Mouse (Mus musculus) lung, postnatal 0 days (tissue): ENCODE data around the gene Stac. TPM values are rescaled to one million over a fixed set of nuclear protein-coding genes. Genes with fewer than 3 reads are reported as not detected.

Source experiments
- ATAC-seq: fragments of 200-750 bp; cut with Nextera tagmentation; 2 replicates; pipeline ENCODE4 v1.8.0; 2017; ENCODE audit warnings: moderate library complexity
- DNase-seq: peaks from one replicate; pipeline ENCODE4 v3.0.0-alpha.2; 2016; ENCODE audit warnings: low spot score
- H3K27ac ChIP-seq: fragments of 300-500 bp; sonication (generic); 2 replicates; pipeline ENCODE4 v1.5.1; 2014; ENCODE audit warnings: antibody characterized with exemption, mild to moderate bottlenecking, low read length, mixed read lengths
- H3K27me3 ChIP-seq: fragments of 300-500 bp; sonication (generic); replicated peaks from 2 replicates; pipeline ENCODE4 v1.6.1; 2014; ENCODE audit warnings: low read length, mixed read lengths; ENCODE audit not compliant: insufficient read depth
- H3K36me3 ChIP-seq: fragments of 300-500 bp; sonication (generic); 2 replicates; pipeline ENCODE4 v1.6.1; 2014; ENCODE audit warnings: low read length, mixed read lengths; ENCODE audit not compliant: insufficient read depth
- H3K4me1 ChIP-seq: fragments of 300-500 bp; sonication (generic); 2 replicates; pipeline ENCODE4 v1.6.1; 2014; ENCODE audit warnings: antibody characterized with exemption, low read depth, low read length, mixed read lengths; ENCODE audit not compliant: insufficient read depth
- H3K4me2 ChIP-seq: fragments of 300-500 bp; sonication (generic); replicated peaks from 2 replicates; pipeline ENCODE4 v1.6.1; 2014; ENCODE audit warnings: low read depth, mild to moderate bottlenecking, low read length, moderate library complexity, mixed read lengths
- H3K4me3 ChIP-seq: fragments of 300-500 bp; sonication (generic); 2 replicates; pipeline ENCODE4 v1.5.1; 2014; ENCODE audit warnings: low read depth, low read length
- H3K9ac ChIP-seq: fragments of 300-500 bp; sonication (generic); replicated peaks from 2 replicates; pipeline ENCODE4 v1.6.1; 2014; ENCODE audit warnings: low read depth, mild to moderate bottlenecking
- H3K9me3 ChIP-seq: fragments of 300-500 bp; sonication (generic); 2 replicates; pipeline ENCODE4 v1.6.1; 2016; ENCODE audit warnings: low read length, mixed read lengths
- CTCF ChIP-seq: IDR thresholded peaks from 2 replicates; pipeline ENCODE4 v1.5.1; 2016; ENCODE audit warnings: antibody characterized with exemption, mild to moderate bottlenecking
- EP300 ChIP-seq: IDR thresholded peaks from 2 replicates; pipeline ENCODE4 v1.6.1; 2016; ENCODE audit warnings: antibody characterized with exemption, mild to moderate bottlenecking, control low read depth
- WGBS: fragments of 180-500 bp; shearing (Covaris S2); extraction: QIAGEN DNeasy Blood & Tissue Kit; methylation state at CpG from one replicate; pipeline ENCODE4 v1.1.7; 2014; 5-methylcytosine and 5-hydroxymethylcytosine counted together
- polyA plus RNA-seq: library from polyadenylated mRNA; unstranded; fragments of >200 nt; fragmentation: Nextera tagmentation; extraction: Ambion mirVana; gene quantifications from 2 replicates; pipeline ENCODE4 v1.2.1, GENCODE M21; 2015

The Stac gene
- polyA plus RNA-seq, 1 experiment from 2014 or later: 0.36 TPM

DNA sequence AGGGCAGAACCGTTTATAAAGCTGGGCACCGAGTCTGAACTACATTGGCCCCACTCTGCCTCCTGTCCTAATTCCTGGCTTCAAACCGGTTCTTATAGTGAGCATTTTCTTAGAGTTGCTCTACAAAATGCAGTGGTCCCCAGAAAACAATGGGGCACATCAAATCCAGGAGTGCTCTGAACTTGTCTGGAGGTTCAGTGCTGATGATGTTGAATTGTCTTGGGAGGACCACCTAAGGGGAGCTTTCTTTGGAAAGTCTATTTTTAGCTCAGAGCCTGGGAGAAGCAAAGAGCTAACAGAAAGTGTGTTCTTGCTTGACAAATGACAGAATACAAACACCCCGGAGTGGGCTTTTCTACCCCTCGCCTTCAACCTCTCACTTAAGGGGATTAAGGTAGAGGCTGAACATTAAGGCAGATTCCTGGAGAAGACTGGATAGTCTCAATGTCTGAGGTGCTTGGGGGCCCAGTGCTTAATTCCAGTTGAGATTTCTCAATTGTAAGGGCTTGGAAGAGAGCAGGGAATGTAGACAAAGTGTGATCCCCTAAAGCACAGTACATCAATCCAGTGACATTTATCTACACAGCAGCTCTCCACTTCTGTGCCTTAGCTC lies 34.9 kb upstream of the Stac start:
- Histone ChIP-seq H3K9me3 (no peaks in the 10 kb centered on the region), H3K4me3 (no peak overlapping the region), H3K4me2 (no peak overlapping the region), H3K27me3 (no peaks in the 10 kb centered on the region), H3K4me1 (no peaks in the 10 kb centered on the region), H3K36me3 (no peaks in the 10 kb centered on the region), H3K9ac (no peak overlapping the region), H3K27ac (no peak overlapping the region)
- no peak for ATAC-seq
- DNase-seq: no peak
- 35% methylated on average over 5 of the region's 5 CpGs for WGBS
- TF ChIP-seq CTCF (no peak), EP300 (no peak)

DNA sequence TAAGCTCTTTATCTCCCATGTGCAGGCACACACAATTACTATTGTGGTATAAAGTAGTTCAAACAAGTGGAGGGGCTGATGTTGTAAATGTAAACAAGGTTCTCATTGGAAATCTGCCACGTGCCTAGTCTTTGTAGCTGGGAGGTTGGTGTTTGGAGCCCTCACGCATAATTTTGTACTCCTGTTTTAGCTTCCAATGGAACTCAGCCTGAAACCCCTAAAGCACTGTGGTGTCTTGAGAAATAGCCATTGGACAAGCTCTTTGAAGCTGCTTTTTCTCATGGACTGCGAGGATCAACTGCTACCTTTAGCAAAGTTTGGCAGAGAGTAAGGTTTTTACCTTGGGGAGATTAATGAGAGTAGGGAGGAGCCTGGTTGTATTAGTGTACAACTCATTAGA lies 24.3 kb upstream of the Stac start:
- no peaks in the 10 kb centered on the region for H3K36me3 ChIP-seq
- no peaks in the 10 kb centered on the region for H3K27me3 ChIP-seq
- no peak overlapping the region for H3K9ac ChIP-seq
- no peak overlapping the region for H3K4me3 ChIP-seq
- no peak for ATAC-seq
- no peak for DNase-seq
- 36% methylated on average over 3 of the region's 3 CpGs for WGBS
- no peak overlapping the region for H3K4me2 ChIP-seq
- H3K9me3 ChIP-seq: no peaks in the 10 kb centered on the region
- no peak overlapping the region for H3K27ac ChIP-seq
- no peaks in the 10 kb centered on the region for H3K4me1 ChIP-seq
- TF ChIP-seq CTCF (no peak), EP300 (no peak)

DNA sequence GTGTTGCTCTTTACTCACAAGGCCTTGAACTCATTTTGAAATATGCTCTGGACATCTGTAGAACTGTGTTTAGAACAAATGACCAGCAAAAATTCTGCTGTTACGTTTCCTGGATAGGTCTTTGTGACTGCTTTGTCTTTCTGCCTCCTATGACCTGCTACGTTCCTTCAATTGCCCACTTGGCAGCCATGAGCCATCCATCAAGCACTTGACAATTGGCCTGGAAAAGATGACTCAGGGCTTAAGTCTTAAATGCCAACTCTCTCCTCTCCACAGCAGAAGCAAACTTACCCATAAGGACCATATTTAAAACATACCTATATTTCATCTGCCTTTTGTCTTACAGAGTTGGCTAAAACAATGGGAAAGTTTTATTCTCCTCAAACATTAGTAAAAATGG lies 10.0 kb upstream of the Stac start:
- Histone ChIP-seq H3K27ac (no peak overlapping the region), H3K4me3 (no peak overlapping the region), H3K4me2 (no peak overlapping the region), H3K27me3 (no peaks in the 10 kb centered on the region), H3K9ac (no peak overlapping the region), H3K4me1 (no peaks in the 10 kb centered on the region), H3K9me3 (no peaks in the 10 kb centered on the region), H3K36me3 (no peaks in the 10 kb centered on the region)
- ATAC-seq: no peak
- no peak for TF ChIP-seq CTCF
- no peak for TF ChIP-seq EP300
- no peak for DNase-seq
- WGBS: 11% methylated on average over 2 of the region's 2 CpGs

DNA sequence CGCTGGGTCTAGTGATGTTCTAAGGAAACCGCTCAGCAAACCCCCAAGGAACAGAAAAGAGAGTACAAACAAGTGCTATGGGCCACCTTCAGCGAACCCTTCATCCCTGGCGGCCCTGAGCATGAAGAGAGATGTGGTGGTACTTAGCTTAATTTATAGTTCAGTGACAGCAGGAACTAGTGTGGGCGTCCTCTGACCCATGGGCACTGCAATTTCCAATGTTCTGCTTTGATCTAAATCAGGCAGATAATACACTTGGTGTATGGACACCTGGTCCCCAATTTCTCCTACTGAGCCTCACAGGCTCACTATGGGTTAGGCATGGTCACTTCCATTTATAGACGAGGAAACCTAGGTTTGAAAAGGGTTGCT lies 322 bp upstream of the Stac start:
- Histone ChIP-seq H3K27me3 (peaks cover 7% of the 10 kb centered on the region), H3K9ac (no peak overlapping the region), H3K9me3 (no peaks in the 10 kb centered on the region), H3K36me3 (no peaks in the 10 kb centered on the region), H3K4me3 (peak overlapping the region; percentile 33), H3K4me2 (peak overlapping the region; percentile 54), H3K4me1 (no peaks in the 10 kb centered on the region), H3K27ac (no peak overlapping the region)
- WGBS: 5% methylated on average over 6 of the region's 6 CpGs
- no peak for TF ChIP-seq EP300
- TF ChIP-seq CTCF: no peak
- ATAC-seq (no peak), DNase-seq (no peak)

DNA sequence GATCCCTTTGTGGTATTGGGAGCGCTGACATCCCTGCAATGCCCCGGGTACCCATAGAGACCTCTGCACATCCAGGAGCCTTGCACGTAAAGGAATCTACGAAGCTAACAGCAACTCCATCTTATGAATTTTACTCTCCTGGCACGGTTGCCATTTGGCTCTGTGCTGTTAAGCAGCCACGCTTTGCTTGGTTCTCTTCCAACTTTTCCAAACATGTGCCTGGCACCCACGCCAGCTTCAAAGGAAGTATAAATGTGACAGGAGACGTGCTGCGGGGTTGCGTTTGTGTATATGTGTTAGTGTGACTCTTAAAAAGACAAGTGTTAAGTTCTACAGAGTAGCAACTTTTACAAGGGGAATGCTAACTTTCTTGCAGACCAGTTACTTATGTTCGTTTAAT lies 1.0 kb downstream of the Stac start:
- WGBS: 59% methylated on average over 11 of the region's 11 CpGs
- Histone ChIP-seq H3K27me3 (peaks cover 7% of the 10 kb centered on the region), H3K4me2 (no peak overlapping the region), H3K4me3 (no peak overlapping the region), H3K9ac (no peak overlapping the region), H3K9me3 (no peaks in the 10 kb centered on the region), H3K4me1 (no peaks in the 10 kb centered on the region), H3K36me3 (no peaks in the 10 kb centered on the region), H3K27ac (no peak overlapping the region)
- DNase-seq (no peak), ATAC-seq (no peak)
- no peak for TF ChIP-seq EP300
- TF ChIP-seq CTCF: no peak

DNA sequence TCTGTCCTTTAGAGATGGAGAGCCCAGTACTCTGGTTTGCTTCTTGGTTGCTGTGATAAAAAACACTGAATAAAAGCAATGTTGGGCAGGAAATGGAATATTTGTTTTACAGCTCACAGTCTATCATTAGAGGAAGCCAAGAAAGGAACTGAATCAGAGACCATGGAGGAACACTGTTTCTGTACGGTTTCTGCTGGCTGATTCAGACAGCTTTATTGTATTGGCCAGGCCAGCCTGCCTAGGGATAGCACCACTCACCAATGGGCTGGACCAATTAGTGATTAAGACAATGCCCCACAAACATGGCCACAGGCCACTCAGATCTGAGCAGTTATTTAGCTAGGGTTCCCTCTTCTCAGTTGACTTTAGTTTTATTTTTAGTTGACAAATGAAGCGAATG lies 6.0 kb downstream of the Stac start:
- DNase-seq (no peak), ATAC-seq (no peak)
- WGBS: 58% methylated on average over 2 of the region's 2 CpGs
- H3K27me3 ChIP-seq: no peaks in the 10 kb centered on the region
- H3K9ac ChIP-seq: no peak overlapping the region
- no peaks in the 10 kb centered on the region for H3K36me3 ChIP-seq
- H3K27ac ChIP-seq: no peak overlapping the region
- TF ChIP-seq EP300 (no peak), CTCF (no peak)
- no peak overlapping the region for H3K4me2 ChIP-seq
- no peaks in the 10 kb centered on the region for H3K9me3 ChIP-seq
- no peaks in the 10 kb centered on the region for H3K4me1 ChIP-seq
- H3K4me3 ChIP-seq: no peak overlapping the region

DNA sequence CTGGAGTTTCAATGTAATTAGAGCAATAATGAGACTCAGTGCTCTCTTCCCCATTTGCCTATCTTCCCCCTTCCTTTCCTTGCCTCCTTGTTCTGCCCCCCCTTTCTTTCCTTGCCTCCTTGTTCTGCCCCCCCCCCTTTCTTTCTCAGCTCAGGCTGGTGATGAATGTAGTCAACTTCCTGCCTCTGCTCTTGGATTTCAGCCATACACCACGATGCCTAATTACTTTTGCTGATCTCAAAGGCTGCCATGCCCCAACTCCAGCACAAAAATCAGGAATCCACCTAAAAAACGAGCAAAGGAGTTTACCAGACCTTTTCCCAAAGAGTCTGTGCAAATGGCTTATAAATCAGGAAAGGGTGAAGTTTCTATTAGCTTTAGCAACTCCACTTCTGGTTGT lies 10.6 kb downstream of the Stac start:
- no peaks in the 10 kb centered on the region for H3K4me1 ChIP-seq
- no peaks in the 10 kb centered on the region for H3K36me3 ChIP-seq
- no peaks in the 10 kb centered on the region for H3K9me3 ChIP-seq
- 14% methylated on average over 2 of the region's 2 CpGs for WGBS
- H3K27ac ChIP-seq: no peak overlapping the region
- H3K9ac ChIP-seq: no peak overlapping the region
- H3K27me3 ChIP-seq: no peaks in the 10 kb centered on the region
- no peak overlapping the region for H3K4me2 ChIP-seq
- DNase-seq (no peak), ATAC-seq (no peak)
- no peak overlapping the region for H3K4me3 ChIP-seq
- TF ChIP-seq CTCF: no peak
